Mouse (Mus musculus): ENCODE results near the gene Lhx2. TPM values are rescaled to one million over a fixed set of nuclear protein-coding genes. Genes with fewer than 3 reads are reported as not detected.

Lhx2 gene
- polyA plus RNA-seq, 1 experiment from 2014 or later = 15.5 TPM

- H3K9me3 ChIP-seq (replicated peaks; ENCODE audit: control insufficient read depth, low read length) = no peaks in the 10 kb centered on the region
- 51% methylated on average over 4 of the region's 4 CpGs for WGBS
These were observed 18.2 kb upstream of the Lhx2 start for GRCm38 (mm10) chr2:38320911-38321310.

GRCm38 (mm10) chr2:38323380-38323779 is 15.7 kb upstream of the Lhx2 start:
- ATAC-seq (replicated peaks; ENCODE audit: insufficient number of reproducible peaks, low FRiP score, low TSS enrichment, low read depth) (no peak), DNase-seq (ENCODE audit: low spot score) (no peak)
- Histone ChIP-seq H3K27me3 (ENCODE audit: control insufficient read depth, insufficient read depth, low read length) (no peaks in the 10 kb centered on the region), H3K9me3 (replicated peaks; ENCODE audit: control insufficient read depth, low read length) (no peaks in the 10 kb centered on the region), H3K4me1 (ENCODE audit: control insufficient read depth, insufficient read depth, low read length) (no peaks in the 10 kb centered on the region), H3K27ac (replicated peaks; ENCODE audit: low read depth, low read length) (no peak overlapping the region), H3K4me2 (ENCODE audit: low read depth, low read length) (no peak overlapping the region), H3K9ac (replicated peaks; ENCODE audit: low read length) (no peak overlapping the region), H3K36me3 (replicated peaks; ENCODE audit: control insufficient read depth, insufficient read depth, low read depth, low read length) (no peaks in the 10 kb centered on the region), H3K4me3 (ENCODE audit: low read depth, low read length) (no peak overlapping the region)
- WGBS = 71% methylated on average over 8 of the region's 8 CpGs

More at GRCm38 (mm10) chr2:38320911-38321310, 18.2 kb upstream of the Lhx2 start:
- ATAC-seq (replicated peaks; ENCODE audit: insufficient number of reproducible peaks, low FRiP score, low TSS enrichment, low read depth) (no peak), DNase-seq (ENCODE audit: low spot score) (no peak)
- H3K4me1 ChIP-seq (ENCODE audit: control insufficient read depth, insufficient read depth, low read length) = no peaks in the 10 kb centered on the region
- no peaks in the 10 kb centered on the region for H3K36me3 ChIP-seq (replicated peaks; ENCODE audit: control insufficient read depth, insufficient read depth, low read depth, low read length)
- no peak overlapping the region for H3K4me2 ChIP-seq (ENCODE audit: low read depth, low read length)
- no peak overlapping the region for H3K27ac ChIP-seq (replicated peaks; ENCODE audit: low read depth, low read length)
- no peak overlapping the region for H3K9ac ChIP-seq (replicated peaks; ENCODE audit: low read length)
- no peak overlapping the region for H3K4me3 ChIP-seq (ENCODE audit: low read depth, low read length)
- H3K27me3 ChIP-seq (ENCODE audit: control insufficient read depth, insufficient read depth, low read length) = no peaks in the 10 kb centered on the region

GRCm38 (mm10) chr2:38326671-38327070 is 12.4 kb upstream of the Lhx2 start:
- no peaks in the 10 kb centered on the region for H3K27me3 ChIP-seq (ENCODE audit: control insufficient read depth, insufficient read depth, low read length)
- no peak for DNase-seq (ENCODE audit: low spot score)

GRCm38 (mm10) chr2:38333586-38334119 is 5.4 kb upstream of the Lhx2 start:
- Histone ChIP-seq H3K36me3 (replicated peaks; ENCODE audit: control insufficient read depth, insufficient read depth, low read depth, low read length) (no peaks in the 10 kb centered on the region), H3K9me3 (replicated peaks; ENCODE audit: control insufficient read depth, low read length) (no peaks in the 10 kb centered on the region), H3K9ac (replicated peaks; ENCODE audit: low read length) (no peak overlapping the region), H3K4me2 (ENCODE audit: low read depth, low read length) (no peak overlapping the region), H3K4me1 (ENCODE audit: control insufficient read depth, insufficient read depth, low read length) (peaks cover 3% of the 10 kb centered on the region; the same call in 1 of the 2 replicates), H3K27ac (replicated peaks; ENCODE audit: low read depth, low read length) (no peak overlapping the region), H3K27me3 (ENCODE audit: control insufficient read depth, insufficient read depth, low read length) (peaks cover 37% of the 10 kb centered on the region), H3K4me3 (ENCODE audit: low read depth, low read length) (no peak overlapping the region)
- no peak for ATAC-seq (replicated peaks; ENCODE audit: insufficient number of reproducible peaks, low FRiP score, low TSS enrichment, low read depth)
- DNase-seq (ENCODE audit: low spot score) = no peak
- 33% methylated on average over 7 of the region's 7 CpGs for WGBS

More at GRCm38 (mm10) chr2:38326671-38327070, 12.4 kb upstream of the Lhx2 start:
- Histone ChIP-seq H3K9ac (replicated peaks; ENCODE audit: low read length) (no peak overlapping the region), H3K27ac (replicated peaks; ENCODE audit: low read depth, low read length) (no peak overlapping the region), H3K4me1 (ENCODE audit: control insufficient read depth, insufficient read depth, low read length) (no peaks in the 10 kb centered on the region), H3K36me3 (replicated peaks; ENCODE audit: control insufficient read depth, insufficient read depth, low read depth, low read length) (no peaks in the 10 kb centered on the region), H3K9me3 (replicated peaks; ENCODE audit: control insufficient read depth, low read length) (no peaks in the 10 kb centered on the region), H3K4me3 (ENCODE audit: low read depth, low read length) (no peak overlapping the region), H3K4me2 (ENCODE audit: low read depth, low read length) (no peak overlapping the region)
- no peak for ATAC-seq (replicated peaks; ENCODE audit: insufficient number of reproducible peaks, low FRiP score, low TSS enrichment, low read depth)
- 80% methylated on average over 1 of the region's 1 CpGs for WGBS

GRCm38 (mm10) chr2:38336606-38337005 is 2.5 kb upstream of the Lhx2 start:
- Histone ChIP-seq H3K9me3 (replicated peaks; ENCODE audit: control insufficient read depth, low read length) (no peaks in the 10 kb centered on the region), H3K9ac (replicated peaks; ENCODE audit: low read length) (0 out of 2 replicates have a peak overlapping the region, but pooled peaks have one; percentile 22), H3K4me1 (ENCODE audit: control insufficient read depth, insufficient read depth, low read length) (peaks cover 6% of the 10 kb centered on the region), H3K27me3 (ENCODE audit: control insufficient read depth, insufficient read depth, low read length) (peaks cover 65% of the 10 kb centered on the region), H3K4me3 (ENCODE audit: low read depth, low read length) (no peak overlapping the region), H3K36me3 (replicated peaks; ENCODE audit: control insufficient read depth, insufficient read depth, low read depth, low read length) (no peaks in the 10 kb centered on the region), H3K4me2 (ENCODE audit: low read depth, low read length) (peak overlapping the region; percentile 13), H3K27ac (replicated peaks; ENCODE audit: low read depth, low read length) (no peak overlapping the region)
- ATAC-seq (replicated peaks; ENCODE audit: insufficient number of reproducible peaks, low FRiP score, low TSS enrichment, low read depth) (no peak), DNase-seq (ENCODE audit: low spot score) (peak; percentile 60)
- 2% methylated on average over 17 of the region's 17 CpGs for WGBS

GRCm38 (mm10) chr2:38337091-38337640 is 1.9 kb upstream of the Lhx2 start:
- Histone ChIP-seq H3K36me3 (replicated peaks; ENCODE audit: control insufficient read depth, insufficient read depth, low read depth, low read length) (no peaks in the 10 kb centered on the region), H3K4me1 (ENCODE audit: control insufficient read depth, insufficient read depth, low read length) (peaks cover 6% of the 10 kb centered on the region), H3K9me3 (replicated peaks; ENCODE audit: control insufficient read depth, low read length) (no peaks in the 10 kb centered on the region), H3K27me3 (ENCODE audit: control insufficient read depth, insufficient read depth, low read length) (peaks cover 66% of the 10 kb centered on the region), H3K9ac (replicated peaks; ENCODE audit: low read length) (no peak overlapping the region), H3K4me3 (ENCODE audit: low read depth, low read length) (no peak overlapping the region), H3K4me2 (ENCODE audit: low read depth, low read length) (no peak overlapping the region), H3K27ac (replicated peaks; ENCODE audit: low read depth, low read length) (no peak overlapping the region)
- ATAC-seq (replicated peaks; ENCODE audit: insufficient number of reproducible peaks, low FRiP score, low TSS enrichment, low read depth) (no peak), DNase-seq (ENCODE audit: low spot score) (peak; percentile 15)
- 2% methylated on average over 6 of the region's 6 CpGs for WGBS

GRCm38 (mm10) chr2:38337681-38338080 is 1.4 kb upstream of the Lhx2 start:
- Histone ChIP-seq H3K27ac (replicated peaks; ENCODE audit: low read depth, low read length) (no peak overlapping the region), H3K27me3 (ENCODE audit: control insufficient read depth, insufficient read depth, low read length) (peaks cover 70% of the 10 kb centered on the region), H3K9me3 (replicated peaks; ENCODE audit: control insufficient read depth, low read length) (no peaks in the 10 kb centered on the region), H3K4me1 (ENCODE audit: control insufficient read depth, insufficient read depth, low read length) (peaks cover 6% of the 10 kb centered on the region), H3K4me3 (ENCODE audit: low read depth, low read length) (no peak overlapping the region), H3K4me2 (ENCODE audit: low read depth, low read length) (no peak overlapping the region), H3K9ac (replicated peaks; ENCODE audit: low read length) (no peak overlapping the region), H3K36me3 (replicated peaks; ENCODE audit: control insufficient read depth, insufficient read depth, low read depth, low read length) (no peaks in the 10 kb centered on the region)
- 12% methylated on average over 5 of the region's 5 CpGs for WGBS
- ATAC-seq (replicated peaks; ENCODE audit: insufficient number of reproducible peaks, low FRiP score, low TSS enrichment, low read depth) (no peak), DNase-seq (ENCODE audit: low spot score) (no peak)

GRCm38 (mm10) chr2:38338348-38338932 is 641 bp upstream of the Lhx2 start:
- DNase-seq (ENCODE audit: low spot score) = peak; percentile 9
- Histone ChIP-seq H3K4me3 (ENCODE audit: low read depth, low read length) (no peak overlapping the region; the same call in 1 of the 2 replicates), H3K9ac (replicated peaks; ENCODE audit: low read length) (no peak overlapping the region), H3K9me3 (replicated peaks; ENCODE audit: control insufficient read depth, low read length) (no peaks in the 10 kb centered on the region), H3K36me3 (replicated peaks; ENCODE audit: control insufficient read depth, insufficient read depth, low read depth, low read length) (no peaks in the 10 kb centered on the region), H3K4me1 (ENCODE audit: control insufficient read depth, insufficient read depth, low read length) (peaks cover 6% of the 10 kb centered on the region), H3K27ac (replicated peaks; ENCODE audit: low read depth, low read length) (no peak overlapping the region), H3K27me3 (ENCODE audit: control insufficient read depth, insufficient read depth, low read length) (peaks cover 75% of the 10 kb centered on the region), H3K4me2 (ENCODE audit: low read depth, low read length) (peak overlapping the region; percentile 76; the same call in 1 of the 2 replicates)
- no peak for ATAC-seq (replicated peaks; ENCODE audit: insufficient number of reproducible peaks, low FRiP score, low TSS enrichment, low read depth)
- 4% methylated on average over 5 of the region's 5 CpGs for WGBS
